Mouse (Mus musculus) MEL (cell line): ENCODE measurements at regions not wholly inside any gene's neighbourhood (a gene's known extent, or its start where the extent isn't known, plus 50 kb on each side); places are given as distances from the start of the nearest gene placed in this dataset.

Source experiments
- E2F4 ChIP-seq: IDR thresholded peaks from 2 replicates; pipeline ENCODE4 v1.6.1; 2011; ENCODE audit warnings: low read depth, low read length, improper control_type of control experiment, borderline replicate concordance
- KAT2A ChIP-seq: conservative IDR thresholded peaks from 2 replicates; pipeline ENCODE4 v1.6.1; 2012; ENCODE audit warnings: low read depth, low read length, improper control_type of control experiment, inconsistent platforms
- MYB ChIP-seq: IDR thresholded peaks from 2 replicates; pipeline ENCODE4 v1.6.1; 2011; ENCODE audit warnings: mild to moderate bottlenecking, low read depth, low read length, improper control_type of control experiment

DNA sequence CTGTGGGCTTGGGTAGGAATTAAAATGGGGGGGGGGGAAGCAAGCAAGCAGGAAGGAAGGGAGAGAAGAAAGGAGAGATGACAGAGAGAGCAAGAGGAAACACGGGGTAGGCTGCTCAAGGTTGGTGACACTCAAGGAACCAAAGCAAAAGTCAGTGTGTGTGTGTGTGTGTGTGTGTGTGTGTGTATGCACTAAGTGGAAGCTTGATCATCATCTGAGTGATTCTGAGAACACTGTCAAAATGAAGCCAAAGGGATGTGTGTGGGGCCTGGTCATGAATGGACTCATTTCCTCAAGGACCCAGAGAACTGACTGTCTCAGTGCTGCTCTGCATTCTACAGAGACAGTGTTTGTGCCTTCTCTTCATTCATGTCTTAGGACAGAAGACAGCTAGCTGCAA lies 84.8 kb upstream of the Gm47985 start:
- TF ChIP-seq MYB, result no peak
- TF ChIP-seq KAT2A, result no peak
- TF ChIP-seq E2F4, result no peak
